Mouse (Mus musculus) adrenal gland, postnatal 25 days (tissue): Measurements from ENCODE around the gene Tnrc6b. TPM values are rescaled to one million over a fixed set of nuclear protein-coding genes. Genes with fewer than 3 reads are reported as not detected.

Source experiments
- DNase-seq: peaks from one replicate; pipeline ENCODE4 v3.0.0; 2021; ENCODE audit warnings: mixed read lengths
- microRNA-seq, 2 experiments: library from miRNA; unstranded; fragments of <30 nt; microRNA quantifications; one replicate each; pipeline ENCODE4 v1.2.0; 2021
- total RNA-seq: library from RNA; stranded (reverse); gene quantifications from 2 replicates; pipeline ENCODE4 v1.2.3, GENCODE M21; 2021

Gene Tnrc6b
- total RNA-seq, 1 experiment from 2014 or later, result 83.4 TPM

DNA sequence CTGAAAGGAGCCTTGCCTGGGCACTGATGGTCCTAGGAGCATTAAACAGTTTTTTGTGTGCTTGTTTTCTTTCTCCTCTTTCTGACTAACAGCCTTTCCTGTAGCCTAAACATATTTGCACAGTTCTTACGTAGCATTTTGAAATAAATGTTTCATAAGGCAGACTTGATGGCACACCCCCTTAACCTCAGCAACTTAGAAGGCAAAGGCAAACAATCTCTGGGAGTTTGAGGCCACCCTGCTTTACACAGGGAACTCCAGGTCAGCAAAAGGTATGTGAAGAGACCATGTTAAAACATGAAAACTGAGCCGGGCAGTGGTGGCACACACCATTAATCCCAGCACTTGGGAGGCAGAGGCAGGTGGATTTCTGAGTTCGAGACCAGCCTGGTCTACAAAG lies 264.6 kb downstream of the Tnrc6b start:
- DNase-seq, result no peak

DNA sequence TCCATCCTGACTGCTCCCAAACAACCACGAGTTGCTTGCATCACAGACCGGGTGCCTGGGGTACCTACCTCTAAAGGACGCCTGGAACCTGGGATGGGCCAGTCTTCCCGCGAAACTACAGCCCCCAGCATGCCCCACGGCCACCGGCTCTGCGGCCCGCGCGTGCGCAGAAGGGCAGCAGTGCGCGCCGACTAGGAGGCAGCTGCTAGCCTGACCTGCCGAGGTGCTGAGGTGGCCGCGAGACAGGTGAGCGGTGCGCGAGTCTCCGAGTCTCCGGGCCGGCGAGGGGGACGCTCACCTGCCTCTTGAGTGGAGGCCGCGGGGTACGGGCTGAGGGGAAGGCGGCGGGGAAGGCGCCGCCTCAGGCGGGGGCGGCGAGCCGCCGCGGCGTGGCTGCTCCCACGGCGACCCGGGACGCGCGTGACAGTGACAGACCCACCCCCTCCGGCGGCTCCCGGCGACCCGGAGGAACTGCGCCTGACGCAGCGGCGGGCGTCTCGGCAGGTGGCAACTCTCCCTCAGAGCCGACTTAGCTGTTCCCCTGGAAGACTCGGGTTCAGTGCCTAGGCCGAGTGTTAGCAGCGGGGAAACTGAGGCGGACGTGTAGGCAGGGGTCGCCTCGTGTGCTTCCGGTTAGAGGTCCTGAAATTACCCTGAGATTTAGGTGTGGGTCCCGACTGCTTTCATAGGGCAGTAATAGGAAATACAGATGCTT lies 266.7 kb downstream of the Tnrc6b start, which contains the start of gene Sgsm3:
Gene Sgsm3 (plus strand): TSS at position 146 of the 715 bp plus-strand sequence.
- DNase-seq, result peak; percentile 87

DNA sequence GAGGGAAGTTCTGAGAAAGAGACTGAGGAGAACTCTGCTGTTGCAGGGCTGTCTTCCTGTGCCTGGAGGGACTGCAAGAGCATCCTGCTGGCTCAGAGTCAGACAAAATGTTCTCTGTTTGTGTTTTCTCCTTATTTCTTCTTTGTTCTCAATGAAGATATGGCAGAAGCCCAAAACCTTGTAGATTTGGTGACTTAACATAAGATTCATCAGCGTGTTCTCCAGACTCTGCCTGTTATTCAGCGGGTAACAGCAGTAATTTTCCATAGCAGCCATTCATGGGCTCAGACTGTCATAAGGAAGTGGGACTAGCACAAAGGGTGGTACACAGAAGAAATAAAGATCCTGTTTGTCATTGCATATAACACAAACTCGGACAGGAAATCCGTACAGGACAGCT lies 268.5 kb downstream of the Tnrc6b start:
- no peak for DNase-seq

DNA sequence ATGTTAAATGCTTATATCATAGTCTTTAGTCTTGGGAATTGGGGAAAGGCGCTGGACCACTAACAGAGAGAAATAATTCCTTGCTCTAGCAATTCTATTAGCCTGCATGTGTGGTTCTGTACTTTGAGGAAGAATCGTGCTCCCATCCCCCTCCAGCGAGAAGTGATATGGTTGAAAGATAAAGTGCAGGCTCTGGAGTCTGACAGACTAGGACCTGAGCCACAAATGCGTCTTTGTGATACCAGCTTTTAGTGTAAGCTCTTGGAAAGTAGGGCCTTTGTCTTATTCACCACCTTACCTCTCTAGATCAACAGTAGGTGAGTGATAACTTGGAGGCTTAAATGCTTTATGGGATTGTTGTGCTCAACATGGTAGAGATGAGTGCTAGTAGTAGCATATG lies 270.1 kb downstream of the Tnrc6b start:
- no peak for DNase-seq

DNA sequence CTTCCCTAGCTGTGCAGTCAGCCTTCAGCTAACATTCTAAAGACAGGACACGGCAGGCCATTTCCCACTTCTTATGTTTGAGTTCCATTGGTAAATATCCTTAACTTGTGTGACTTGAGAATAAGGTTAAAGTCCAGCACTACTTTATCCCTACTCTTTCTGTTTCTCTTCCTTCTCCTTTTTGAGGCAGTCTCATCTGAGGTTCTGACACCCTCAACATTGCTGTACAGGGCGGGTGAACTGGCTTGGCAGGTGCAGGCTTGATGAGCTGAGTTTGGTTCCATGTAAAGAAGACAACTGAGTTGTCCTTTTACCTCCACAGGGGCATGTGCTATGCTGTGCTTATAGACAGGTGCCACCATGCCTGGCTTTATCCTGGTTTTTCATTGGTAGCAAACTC lies 272.2 kb downstream of the Tnrc6b start:
- no peak for DNase-seq

DNA sequence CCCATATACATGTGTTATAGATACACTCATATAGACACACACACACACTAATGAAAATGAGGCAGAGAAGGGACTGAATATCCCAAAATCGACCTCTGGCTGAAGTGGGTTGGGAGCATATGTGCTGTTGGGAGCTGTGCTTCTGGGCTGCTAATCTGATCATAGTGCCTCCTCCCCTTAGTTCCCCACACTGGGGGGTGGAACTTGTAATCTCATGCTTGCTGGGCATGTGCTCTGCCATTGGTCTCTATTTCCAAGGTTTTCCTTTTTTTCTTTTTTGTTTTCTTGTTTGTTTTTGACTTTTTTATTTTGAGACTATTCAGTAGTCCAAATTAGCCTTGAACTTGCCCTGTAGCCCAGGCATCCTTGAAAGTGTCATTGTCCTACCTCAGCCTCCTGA lies 277.2 kb downstream of the Tnrc6b start:
- DNase-seq, result no peak

DNA sequence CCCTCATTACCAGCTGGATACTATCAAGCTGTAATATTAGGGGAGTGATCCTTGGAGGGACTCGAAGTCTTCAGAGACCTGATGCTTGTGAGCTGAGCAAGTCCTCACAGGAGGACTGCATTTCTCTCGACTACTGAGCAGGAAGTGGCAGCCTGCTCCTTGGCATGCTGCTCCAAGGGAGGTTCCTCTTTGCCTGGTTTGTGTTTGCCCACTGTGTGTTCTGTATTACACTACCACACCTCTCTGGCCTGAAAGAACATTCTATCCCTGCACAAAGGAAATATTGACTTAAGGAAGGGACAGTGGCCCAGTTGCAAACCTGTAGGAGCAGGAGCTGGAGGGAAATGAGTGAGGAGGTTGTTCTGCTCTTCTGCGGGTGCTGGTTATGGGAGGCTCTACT lies 278.6 kb downstream of the Tnrc6b start:
- DNase-seq, result no peak

Small RNA genes within 50 kb of the gene (microRNA-seq; reads per million reads assigned to microRNA genes)
- gene Mir5113, result 9.6 to 26.1 reads per million in 2 experiments

Other genes starting within 250 kb of the Tnrc6b start
- gene Enthd1, start 146.2 kb upstream of the Tnrc6b start, total RNA-seq, result not detected in 2 replicates
- 0.38 and 0.49 TPM in 2 replicates for gene Grap2, start 138.7 kb upstream of the Tnrc6b start, total RNA-seq
- gene Fam83f, start 39.5 kb upstream of the Tnrc6b start, total RNA-seq, result 0.15 TPM in 1 of 2 replicates, not detected in the other
- 42.4 and 47.8 TPM in 2 replicates for gene Adsl, start 237.2 kb downstream of the Tnrc6b start, total RNA-seq